Mouse (Mus musculus) kidney, postnatal 14 days (tissue): Measurements from ENCODE around the gene Cul4a.
"Not testable (repeated sequence)": the region's sequence is repeated elsewhere in the genome, so short reads cannot be mapped to it uniquely, and the experiment has no call there.

Experiments used
- DNase-seq: peaks from one replicate; pipeline ENCODE4 v3.0.0; 2022; ENCODE audit warnings: mixed read lengths

Gene Cul4a

GRCm38 (mm10) chr8:13105087-13105881, at the start of gene Cul4a, which contains the start of gene Pcid2:
Gene Cul4a, plus strand, starts transcription at chr8:13105621.
Gene Pcid2, minus strand, starts transcription at chr8:13105459.
- peak; percentile 98 for DNase-seq

GRCm38 (mm10) chr8:13057351-13057750, 48.1 kb upstream of the Cul4a start:
- DNase-seq: peak; percentile 24

- peak; percentile 80 for DNase-seq
Observed at GRCm38 (mm10) chr8:13060441-13061150, 44.8 kb upstream of the Cul4a start, which contains the start of gene Proz. Gene Proz, plus strand, starts transcription at chr8:13060914.

- no peak for DNase-seq
Observed at GRCm38 (mm10) chr8:13063112-13063511, 42.3 kb upstream of the Cul4a start.

- no peak for DNase-seq
Observed at GRCm38 (mm10) chr8:13073255-13073654, 32.2 kb upstream of the Cul4a start.

- DNase-seq: no peak
Observed at GRCm38 (mm10) chr8:13075044-13075443, 30.4 kb upstream of the Cul4a start.

- DNase-seq: not testable (repeated sequence)
Observed at GRCm38 (mm10) chr8:13075579-13075978, 29.8 kb upstream of the Cul4a start.

GRCm38 (mm10) chr8:13077542-13077941, 27.9 kb upstream of the Cul4a start:
- DNase-seq: no peak

- peak; percentile 93 for DNase-seq
Observed at GRCm38 (mm10) chr8:13104691-13105086, 732 bp upstream of the Cul4a start.

- DNase-seq: no peak
Observed at GRCm38 (mm10) chr8:13105908-13106551, 609 bp downstream of the Cul4a start.

- DNase-seq: no peak
Observed at GRCm38 (mm10) chr8:13107990-13108638, 2.7 kb downstream of the Cul4a start.

GRCm38 (mm10) chr8:13108967-13109366, 3.5 kb downstream of the Cul4a start:
- DNase-seq: no peak

- DNase-seq: no peak
Observed at GRCm38 (mm10) chr8:13109416-13109960, 4.1 kb downstream of the Cul4a start.

GRCm38 (mm10) chr8:13111917-13112316, 6.5 kb downstream of the Cul4a start:
- no peak for DNase-seq

- no peak for DNase-seq
Observed at GRCm38 (mm10) chr8:13113232-13113631, 7.8 kb downstream of the Cul4a start.

- DNase-seq: no peak
Observed at GRCm38 (mm10) chr8:13117096-13117495, 11.7 kb downstream of the Cul4a start.

GRCm38 (mm10) chr8:13118516-13118915, 13.1 kb downstream of the Cul4a start:
- no peak for DNase-seq

GRCm38 (mm10) chr8:13120882-13121665, 15.7 kb downstream of the Cul4a start:
- no peak for DNase-seq

- no peak for DNase-seq
Observed at GRCm38 (mm10) chr8:13122887-13123421, 17.5 kb downstream of the Cul4a start.

- no peak for DNase-seq
Observed at GRCm38 (mm10) chr8:13124897-13125296, 19.5 kb downstream of the Cul4a start.

GRCm38 (mm10) chr8:13132220-13132619, 26.8 kb downstream of the Cul4a start:
- DNase-seq: peak; percentile 64
